Mouse (Mus musculus): ENCODE measurements around the gene Tfap4. TPM values are rescaled to one million over a fixed set of nuclear protein-coding genes. Genes with fewer than 3 reads are reported as not detected.
"Not testable (repeated sequence)": the region's sequence is repeated elsewhere in the genome, so short reads cannot be mapped to it uniquely, and the experiment has no call there.

The Tfap4 gene
- total RNA-seq, 2 experiments from 2014 or later = 3.1 to 3.4 TPM

DNA sequence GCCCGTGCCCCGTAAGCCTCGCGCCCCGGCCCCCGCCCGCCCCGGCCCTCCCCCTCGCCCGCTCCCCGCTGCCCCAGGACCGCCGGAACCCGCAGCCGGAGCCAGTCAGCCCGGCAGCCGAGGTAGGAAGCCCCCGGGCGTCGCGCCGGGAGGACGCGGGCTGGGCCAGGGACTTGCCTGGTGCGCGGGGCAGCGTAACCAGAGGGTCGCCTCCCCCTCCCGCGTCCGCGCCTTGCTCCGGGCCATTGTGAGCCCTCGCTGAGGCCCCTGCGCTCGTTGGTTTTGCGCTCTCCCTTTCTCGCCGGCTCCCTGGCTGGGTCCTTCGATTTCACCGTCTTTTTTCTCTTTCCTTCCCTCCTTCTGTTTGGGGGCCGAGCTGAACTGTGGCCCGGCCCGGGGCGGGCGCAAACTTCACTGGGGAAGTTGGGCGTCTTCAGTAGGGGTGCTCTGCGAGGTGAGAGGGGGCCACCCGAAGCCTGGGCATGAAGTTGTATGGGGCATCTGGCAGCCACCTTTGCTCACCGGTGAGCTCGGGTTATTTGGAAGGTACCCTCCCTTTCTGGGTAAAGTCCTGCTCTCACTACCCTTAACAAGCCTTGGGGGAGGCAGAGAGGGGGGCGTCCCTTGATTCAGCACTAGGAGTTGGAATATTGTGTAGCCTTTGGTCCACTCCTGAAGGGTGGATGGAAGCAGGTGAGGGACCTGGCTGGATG is 35.3 kb upstream of the Tfap4 start:
- DNase-seq (ENCODE audit: extremely low spot score in 1 of 2, low spot score in 2 of 2) = peak in 1 of 2 experiments; percentile 78

DNA sequence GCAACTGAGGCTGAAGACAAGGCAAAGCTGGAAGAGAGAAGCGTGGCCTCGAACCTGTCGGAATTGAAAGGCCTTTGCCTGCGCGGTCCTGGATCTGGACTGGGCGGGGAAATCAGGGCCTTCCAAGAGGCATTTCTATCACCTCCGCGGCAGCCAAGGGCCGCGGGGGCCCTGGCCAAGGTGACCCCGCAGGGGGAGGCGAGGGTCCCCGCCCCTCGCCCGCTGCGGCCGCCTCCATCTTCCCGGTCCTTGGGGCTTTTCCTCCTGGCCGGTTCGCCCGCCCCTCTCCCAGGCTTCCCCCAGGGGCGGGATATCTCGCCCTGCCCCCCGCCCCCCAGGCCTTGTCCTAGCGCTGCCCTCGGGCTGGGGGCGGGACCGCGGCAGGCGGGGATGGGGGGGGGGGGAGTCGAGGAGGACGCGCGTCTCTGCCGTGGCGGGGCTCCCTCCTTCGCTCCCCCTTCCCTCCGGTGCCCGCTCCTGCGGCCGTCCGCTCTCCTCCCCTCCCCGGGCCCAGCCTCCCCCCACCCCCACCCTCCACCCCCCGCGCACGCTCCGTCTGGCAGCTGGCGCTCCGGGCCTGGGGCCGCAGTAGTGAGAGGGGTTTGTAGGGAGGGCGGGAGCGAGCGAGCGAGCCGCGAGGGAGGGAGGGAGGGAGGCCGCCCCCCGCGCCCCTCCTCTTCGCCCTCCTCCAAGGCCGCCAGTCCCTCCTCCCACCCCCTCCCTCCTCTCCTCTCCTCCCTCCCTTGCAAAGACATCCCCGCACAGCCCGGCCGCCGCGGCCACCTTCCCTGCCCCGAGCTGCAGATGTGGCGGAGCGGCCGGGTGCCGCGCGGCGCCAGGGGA is 34.5 kb upstream of the Tfap4 start, which contains the start of gene Glis2:
Gene Glis2 (plus strand): TSS at position 743 of the 843 bp plus-strand sequence.
- DNase-seq (ENCODE audit: extremely low spot score in 1 of 2, low spot score in 2 of 2) = peak in 1 of 2 experiments; percentile 83
- intact Hi-C loops (cut with DNase I) = no loop called here

More for the DNA sequence above, 35.3 kb upstream of the Tfap4 start:
- intact Hi-C loops (cut with DNase I) = no loop called here

DNA sequence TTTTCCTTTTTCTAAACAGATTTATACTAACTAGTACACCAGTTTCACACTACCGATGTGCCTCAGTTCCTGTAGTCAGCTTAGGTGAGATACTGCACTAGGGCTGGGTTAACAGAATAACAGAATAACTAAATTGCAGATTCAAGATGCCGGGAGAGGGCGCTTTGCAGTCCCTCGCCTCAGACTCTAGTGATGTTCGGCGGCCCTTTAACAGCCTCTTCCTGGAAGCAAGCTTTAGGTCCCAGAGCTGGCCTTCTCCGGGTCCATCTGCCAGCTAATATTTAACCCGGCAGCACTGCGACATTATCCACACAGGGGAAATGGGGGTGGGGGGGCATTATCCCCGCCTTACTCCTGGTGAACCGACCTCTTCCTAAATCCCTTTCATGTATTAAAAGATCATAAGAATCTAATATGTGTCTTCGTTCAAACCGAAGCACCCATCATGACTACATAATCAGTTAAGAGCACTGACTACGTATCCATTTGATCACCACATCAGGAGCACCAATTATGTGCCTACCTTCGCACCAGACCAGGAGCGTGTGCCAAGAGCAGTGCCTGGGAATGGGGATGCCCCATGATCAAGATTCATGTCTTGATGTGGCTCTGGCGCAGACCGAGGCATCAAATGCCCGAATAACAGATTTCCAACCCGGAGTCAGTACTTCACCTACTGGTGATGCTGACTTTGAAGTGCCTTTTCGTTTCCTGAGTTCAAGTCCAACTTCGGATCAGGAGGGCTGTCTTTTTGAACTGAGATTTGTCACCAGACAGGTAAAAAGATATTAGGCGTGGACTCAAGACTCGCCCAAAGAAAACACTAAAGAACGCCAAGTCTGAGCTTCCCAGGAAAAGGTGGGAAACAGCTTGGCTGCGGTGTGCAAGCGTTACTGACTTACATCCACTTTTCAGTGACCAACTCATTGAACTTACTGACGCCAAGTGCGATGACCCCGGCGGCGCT is 33.5 kb upstream of the Tfap4 start:
- intact Hi-C loops (cut with DNase I) = no loop called here
- DNase-seq (ENCODE audit: extremely low spot score in 1 of 2, low spot score in 2 of 2) = peak in 1 of 2 experiments; percentile 72

DNA sequence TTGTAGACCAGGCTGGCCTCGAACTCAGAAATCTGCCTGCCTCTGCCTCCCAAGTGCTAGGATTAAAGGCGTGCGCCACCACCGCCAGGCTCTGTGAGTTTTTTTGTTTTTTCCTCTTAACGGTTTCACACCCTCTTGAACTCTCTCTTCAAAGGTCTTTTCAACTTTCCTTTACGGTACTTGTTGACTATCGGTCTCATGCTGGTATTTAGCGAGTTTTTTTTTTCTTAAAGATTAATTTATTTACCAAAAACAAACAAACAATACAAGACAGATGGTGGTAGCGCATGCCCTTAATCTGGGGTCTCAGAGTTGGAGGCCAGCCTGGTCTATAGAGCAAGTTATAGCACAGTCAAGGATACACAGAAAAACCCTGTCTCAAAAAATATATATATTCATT is 30.6 kb upstream of the Tfap4 start:
- DNase-seq (ENCODE audit: extremely low spot score in 1 of 2, low spot score in 2 of 2) = no peak
- intact Hi-C loops (cut with DNase I) = no loop called here

DNA sequence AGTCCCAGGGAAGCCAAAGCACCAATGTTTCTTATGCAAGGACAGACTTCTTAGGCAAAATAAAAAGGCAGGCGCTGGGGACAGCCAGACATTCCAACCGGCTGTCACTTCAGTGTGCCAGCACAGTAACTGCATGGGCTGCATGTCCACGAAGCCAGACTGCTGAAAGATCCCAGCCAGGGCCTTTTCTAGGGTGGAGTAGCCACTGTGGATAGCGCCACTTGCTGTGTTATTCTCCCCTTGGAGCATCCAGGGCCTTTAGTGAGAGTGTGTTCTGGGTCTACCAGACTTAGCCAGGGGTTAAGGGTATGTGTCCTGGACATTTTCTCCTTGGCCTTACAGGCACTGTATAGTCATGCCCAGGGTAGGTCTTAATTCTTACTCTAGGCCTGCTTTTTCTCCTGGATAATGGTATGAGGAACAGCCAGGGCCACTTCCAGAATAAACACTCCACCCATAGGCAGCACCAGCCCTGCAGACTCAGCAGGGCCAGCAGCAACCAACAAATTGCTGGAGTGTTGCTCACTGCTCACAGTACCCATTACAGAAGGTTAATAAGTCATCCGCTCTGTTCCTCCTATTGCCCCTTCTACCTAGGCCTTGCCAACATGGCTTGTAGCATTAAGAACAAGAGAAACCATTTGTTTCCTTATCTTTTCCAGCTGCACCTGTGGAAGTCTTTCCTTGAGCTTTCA is 28.0 kb upstream of the Tfap4 start:
- DNase-seq (ENCODE audit: extremely low spot score in 1 of 2, low spot score in 2 of 2) = no peak
- intact Hi-C loops (cut with DNase I) = no loop called here

DNA sequence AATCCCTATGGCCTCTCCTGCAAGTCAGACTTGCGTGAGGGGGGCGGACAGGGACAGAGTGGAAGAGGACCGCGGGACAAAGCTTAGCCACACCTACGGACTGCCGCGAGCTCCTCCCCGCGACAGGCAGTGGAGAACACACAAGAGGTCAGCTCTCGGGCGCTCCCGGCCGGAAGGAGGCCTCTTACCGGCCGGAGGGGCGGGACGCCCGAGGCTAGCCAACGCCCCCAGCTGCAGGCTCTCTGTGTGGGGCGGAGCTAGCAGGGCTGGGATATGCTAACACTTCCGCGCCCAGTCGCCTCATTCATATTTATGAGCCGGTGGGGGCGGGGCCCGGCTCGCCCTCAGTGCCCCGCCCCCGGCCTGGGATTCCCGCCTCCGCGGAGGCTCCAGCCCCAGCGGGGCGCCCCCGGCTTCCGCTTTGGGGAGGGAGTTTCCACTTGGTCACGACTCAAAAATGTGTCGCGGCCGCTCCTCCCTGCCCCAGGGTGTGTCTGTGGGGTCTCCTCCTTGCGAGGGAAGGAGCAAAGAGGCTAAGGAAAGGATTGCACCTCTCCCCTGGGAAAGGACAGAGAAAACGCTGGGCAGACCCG is 27.0 kb upstream of the Tfap4 start:
- peak; percentile 82 to 98 for DNase-seq (ENCODE audit: extremely low spot score in 1 of 2, low spot score in 2 of 2)
- intact Hi-C loops (cut with DNase I) = no loop called here

DNA sequence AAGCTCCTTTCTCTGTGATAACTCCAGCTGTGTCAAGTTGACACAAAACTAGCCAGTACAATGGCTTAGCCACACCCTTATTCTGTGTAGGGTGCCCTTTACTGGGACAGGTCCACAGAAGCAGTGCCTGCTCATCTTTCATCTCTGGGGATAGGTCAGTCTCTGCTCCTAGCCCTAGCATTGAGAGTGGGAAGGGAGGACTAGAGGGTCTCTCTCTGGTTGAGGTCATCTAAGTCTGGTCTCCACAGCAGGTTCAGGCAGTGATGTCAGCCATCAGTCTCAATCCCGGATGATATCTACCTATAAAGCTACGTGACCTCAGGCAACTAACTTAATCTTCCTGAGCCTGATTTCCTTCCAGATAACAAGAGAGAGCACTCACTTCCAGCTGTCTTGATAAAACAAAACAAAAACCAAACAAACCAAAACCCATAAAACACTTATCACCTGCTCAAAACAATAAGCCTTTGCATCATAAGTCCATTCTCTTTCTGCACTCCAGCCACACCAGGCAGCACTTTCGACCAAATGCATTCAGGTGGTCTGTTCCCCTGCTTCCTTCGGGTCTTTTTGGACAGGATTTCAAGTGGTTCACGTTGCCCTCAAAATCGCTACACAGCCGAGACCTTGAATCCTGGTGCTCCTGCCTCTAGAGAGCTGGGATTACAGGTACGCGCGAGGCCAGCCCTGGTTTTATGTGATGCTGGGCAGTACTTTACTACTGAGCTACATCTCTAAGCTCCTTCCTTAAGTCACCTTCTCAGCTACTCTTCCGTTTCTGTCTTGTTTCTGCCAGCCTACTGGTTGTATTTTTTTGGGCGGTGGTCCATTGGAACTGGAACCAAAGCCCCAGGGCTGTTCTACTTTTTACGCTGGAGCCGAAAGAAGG is 26.2 kb upstream of the Tfap4 start:
- intact Hi-C loops (cut with DNase I) = no loop called here
- DNase-seq (ENCODE audit: extremely low spot score in 1 of 2, low spot score in 2 of 2) = no peak

DNA sequence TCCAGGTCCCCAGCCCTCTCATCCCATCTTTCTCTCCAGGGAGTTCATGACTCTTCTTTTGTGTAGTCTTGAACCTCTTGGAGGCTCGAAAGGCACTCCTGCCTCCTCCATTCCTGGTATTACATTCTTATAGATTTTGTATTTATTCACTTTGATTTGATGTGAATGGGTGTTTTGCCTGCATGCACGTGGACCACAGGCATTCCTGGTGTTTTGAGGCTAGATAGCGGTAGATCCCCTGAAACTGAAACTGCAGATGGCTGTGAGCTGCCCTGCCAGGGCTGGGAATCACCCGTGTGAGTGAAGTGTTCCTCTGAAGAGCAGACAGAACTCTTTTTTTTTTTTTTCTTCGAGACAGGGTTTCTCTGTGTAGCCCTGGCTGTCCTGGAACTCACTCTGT is 24.8 kb upstream of the Tfap4 start:
- DNase-seq (ENCODE audit: extremely low spot score in 1 of 2, low spot score in 2 of 2) = no peak
- intact Hi-C loops (cut with DNase I) = no loop called here

DNA sequence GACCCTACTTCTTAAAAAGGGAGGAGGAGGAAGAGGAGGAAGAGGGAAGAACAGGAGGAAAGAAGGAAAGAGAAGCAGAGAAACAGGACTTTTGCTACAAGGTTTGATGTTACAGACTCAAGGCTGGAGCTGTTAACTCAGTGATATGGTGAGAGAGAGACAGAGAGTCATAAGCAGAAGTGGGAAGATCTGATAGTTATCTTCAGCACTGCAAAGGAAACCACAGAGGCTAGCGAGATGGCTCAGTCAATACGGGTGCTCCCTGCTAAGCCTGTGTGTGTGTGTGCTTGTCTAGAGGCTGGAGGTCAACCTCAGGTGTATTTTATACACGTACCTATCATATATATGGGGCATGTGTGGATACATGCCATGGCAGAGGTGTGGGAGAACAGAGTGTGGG is 24.2 kb upstream of the Tfap4 start:
- no peak for DNase-seq (ENCODE audit: extremely low spot score in 1 of 2, low spot score in 2 of 2)
- intact Hi-C loops (cut with DNase I) = no loop called here

DNA sequence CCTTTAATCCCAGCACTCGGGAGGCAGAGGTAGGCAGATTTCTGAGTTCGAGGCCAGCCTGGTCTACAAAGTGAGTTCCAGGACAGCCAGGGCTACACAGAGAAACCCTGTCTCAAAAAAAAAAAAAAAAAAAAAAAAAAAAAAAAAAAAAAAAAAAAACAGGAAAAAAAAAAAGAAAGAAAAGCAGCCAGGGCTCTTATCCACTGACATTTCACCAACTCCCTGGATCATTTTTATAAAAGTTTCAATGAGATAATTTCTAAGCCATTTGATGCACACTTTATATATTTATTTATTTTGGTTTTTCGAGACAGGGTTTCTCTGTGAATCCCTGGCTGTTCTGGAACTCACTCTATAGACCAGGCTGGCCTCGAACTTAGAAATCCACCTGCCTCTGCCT is 21.5 kb upstream of the Tfap4 start:
- intact Hi-C loops (cut with DNase I); DNase-seq (ENCODE audit: extremely low spot score in 1 of 2, low spot score in 2 of 2): not testable (repeated sequence)

DNA sequence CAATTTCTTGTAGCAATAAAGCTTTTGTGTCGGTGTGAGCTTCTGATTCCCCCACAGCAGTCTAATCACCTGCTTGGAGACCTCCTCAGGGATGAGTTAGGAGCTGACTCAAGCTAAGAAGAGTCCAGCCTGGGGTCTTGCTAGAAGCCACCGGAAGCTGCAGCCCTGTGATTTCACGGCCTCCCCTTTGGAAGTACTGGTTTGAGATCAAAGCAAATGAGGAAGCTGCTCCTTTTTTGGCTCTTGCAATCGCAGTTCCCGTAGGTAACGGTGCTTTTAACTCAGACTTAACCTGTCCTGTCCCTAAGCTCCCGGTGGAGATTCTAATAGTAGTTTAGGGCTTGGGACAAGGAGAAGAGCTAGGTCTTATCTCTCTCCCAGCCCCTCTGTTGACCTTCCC is 19.0 kb upstream of the Tfap4 start:
- intact Hi-C loops (cut with DNase I) = no loop called here
- no peak for DNase-seq (ENCODE audit: extremely low spot score in 1 of 2, low spot score in 2 of 2)

DNA sequence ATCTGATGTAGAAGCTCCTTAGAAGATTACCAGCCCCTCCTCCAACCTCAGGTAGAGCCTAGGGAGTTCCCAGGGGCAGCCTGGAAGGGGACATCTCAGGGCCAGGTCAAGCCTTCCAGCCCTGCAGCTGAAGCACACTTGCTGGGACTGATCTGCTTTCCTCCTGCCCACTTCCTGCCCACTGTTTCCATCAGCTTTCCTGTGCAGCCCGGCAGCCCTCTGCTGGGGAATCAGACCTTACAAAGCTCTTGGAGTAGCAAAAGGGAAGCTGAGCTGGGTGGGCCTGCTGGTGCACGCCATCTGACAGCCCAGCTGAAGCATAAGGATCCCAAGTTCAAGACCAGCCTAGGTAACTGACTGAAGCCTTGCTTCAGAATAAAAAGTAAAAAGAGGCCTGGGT is 17.2 kb upstream of the Tfap4 start:
- no peak for DNase-seq (ENCODE audit: extremely low spot score in 1 of 2, low spot score in 2 of 2)
- intact Hi-C loops (cut with DNase I) = no loop called here

DNA sequence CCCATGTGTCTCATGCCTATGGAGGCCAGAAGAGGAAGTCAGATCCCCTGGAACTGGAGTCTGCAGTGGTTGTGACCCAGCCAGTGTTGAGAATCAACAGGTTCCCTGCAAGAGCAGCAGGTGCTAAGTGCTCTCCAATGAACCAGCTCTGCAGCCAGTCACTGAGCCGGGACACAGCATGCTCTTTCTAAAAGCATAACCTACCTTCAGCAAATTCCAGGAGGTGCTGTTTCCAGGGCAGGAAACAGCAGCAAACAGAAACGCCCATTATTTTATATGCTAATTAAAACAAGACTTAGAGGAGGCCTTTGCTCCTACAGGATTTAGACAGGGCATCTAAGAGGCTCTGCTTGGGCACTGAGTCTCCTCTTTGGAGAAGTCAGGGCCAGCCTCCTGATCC is 16.4 kb upstream of the Tfap4 start:
- DNase-seq (ENCODE audit: extremely low spot score in 1 of 2, low spot score in 2 of 2) = no peak
- intact Hi-C loops (cut with DNase I) = no loop called here

DNA sequence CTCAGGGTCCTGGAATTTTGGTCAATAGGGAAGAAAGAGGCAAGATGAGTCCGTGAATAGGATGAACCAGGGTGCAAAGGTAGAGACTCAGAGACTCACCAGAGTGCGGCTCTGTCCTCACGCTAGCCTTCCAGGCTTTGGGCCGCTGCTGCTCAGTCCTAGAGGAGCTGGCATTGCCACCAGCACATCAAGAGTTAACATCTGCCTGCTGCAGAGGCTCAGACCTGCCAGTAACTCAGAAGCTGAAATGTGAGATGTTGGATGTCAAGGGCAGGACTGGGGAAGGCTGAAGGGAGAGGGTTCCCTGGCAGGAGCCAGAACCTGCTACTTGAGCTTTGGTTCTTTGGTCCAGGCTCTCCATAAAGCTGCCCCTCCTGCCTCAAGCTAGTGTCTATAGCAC is 11.1 kb upstream of the Tfap4 start:
- intact Hi-C loops (cut with DNase I) = no loop called here
- DNase-seq (ENCODE audit: extremely low spot score in 1 of 2, low spot score in 2 of 2) = no peak

DNA sequence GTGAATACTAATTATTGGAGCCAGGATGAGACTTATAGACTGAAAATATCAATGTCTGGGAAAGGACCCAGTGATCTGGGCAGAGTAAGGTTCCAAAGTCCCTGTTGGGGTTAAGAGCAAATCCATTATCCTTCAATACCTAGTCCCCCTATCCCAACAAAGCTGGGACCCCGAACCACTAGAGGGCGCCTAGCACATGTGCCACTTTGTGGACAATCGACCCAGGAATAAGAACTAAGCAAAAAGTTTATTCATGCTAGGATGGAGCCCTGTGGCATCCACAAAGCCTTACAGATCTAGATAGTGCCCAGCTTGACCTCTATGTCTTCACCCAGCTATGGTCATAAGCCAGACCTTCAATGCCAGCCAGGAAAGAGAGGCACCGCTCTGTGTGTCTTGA is 8.3 kb upstream of the Tfap4 start:
- DNase-seq (ENCODE audit: extremely low spot score in 1 of 2, low spot score in 2 of 2) = peak; percentile 45 to 87
- intact Hi-C loops (cut with DNase I) = loop anchor here (5.0 kb wide), 1 partner anchor 39 kb away; no protein-coding TSS in a partner anchor

DNA sequence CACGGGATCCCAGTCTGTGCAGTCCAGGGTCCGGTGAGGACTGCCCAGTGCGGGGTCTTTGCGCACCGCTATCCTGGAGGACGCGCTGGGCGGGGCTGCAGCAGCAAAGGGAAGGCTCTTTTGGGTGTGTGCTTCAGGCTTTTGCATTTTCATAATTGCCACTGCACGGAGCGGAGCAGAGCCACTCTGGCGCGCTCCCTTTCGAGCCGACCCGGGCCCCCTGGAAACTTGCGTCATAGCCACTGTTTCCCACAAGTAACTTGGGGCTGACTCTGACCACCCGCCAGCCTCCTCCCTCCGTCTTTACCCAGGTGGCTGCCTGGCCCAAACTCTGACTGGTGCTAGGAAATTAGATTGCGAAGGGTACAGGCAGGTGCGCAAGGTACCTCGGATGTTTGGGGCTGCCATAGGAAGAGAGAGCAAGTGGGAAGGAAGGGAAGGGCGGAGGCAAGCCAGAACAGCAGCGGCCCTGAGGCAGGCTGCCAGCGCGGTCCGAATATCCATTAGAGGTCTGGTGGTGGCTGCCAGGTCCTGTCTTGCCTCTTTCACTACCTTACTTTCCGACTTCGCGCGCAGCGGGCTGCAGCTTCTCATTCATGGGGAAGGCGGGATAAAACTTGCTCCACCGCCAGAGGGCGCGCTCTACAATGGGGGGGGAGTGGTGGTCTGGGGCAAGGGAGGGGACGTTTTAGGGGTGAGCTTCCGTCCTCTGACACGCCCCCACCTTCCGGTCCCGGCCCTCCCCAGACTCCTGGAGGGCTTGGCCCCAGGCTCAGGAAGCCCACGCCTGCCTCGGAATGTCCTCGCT is 695 bp upstream of the Tfap4 start:
- intact Hi-C loops (cut with DNase I) = no loop called here
- peak; percentile 43 to 86 for DNase-seq (ENCODE audit: extremely low spot score in 1 of 2, low spot score in 2 of 2)
